ENCODE assay signal across 11 mouse cellular contexts in genomic region chr6:88731211-88731751, GRCm38 (mm10). TPM values are rescaled to one million over a fixed set of nuclear protein-coding genes. Genes with fewer than 3 reads are reported as not detected.
DNase-seq lines count a peak whose midpoint lies in the region; ATAC-seq and TF ChIP-seq lines count a peak whose summit lies in the region.
"Had no signal": no experiment of that assay in that cellular context is flagged by ENCODE, and none has a peak within 500 bp of the region (broad histone marks: within the 10 kb centered on the region; RNA-seq: fewer than 3 reads in every experiment).

No protein-coding gene starts in this region.

- DNase-seq in cerebellum, adult 9-10 months: peak; percentile 67
- peak; percentile 65 to 67 for DNase-seq in right cerebral cortex, adult 2 months (ENCODE audit: low spot score in 2 of 2)
- no peak for DNase-seq in right cerebral cortex, postnatal 14 days
- peak; percentile 39 for DNase-seq in stomach, postnatal 0 days (ENCODE audit: low spot score)
- no peak for DNase-seq in ovary, postnatal 36 days (ENCODE audit: low spot score)
- DNase-seq in gastrocnemius, postnatal 25 days: no peak
- DNase-seq: thymus, adult 18-20 months had no signal

- 70% methylated on average over 11 of the region's 11 CpGs for WGBS in lung, embryonic 15.5 days
- WGBS in stomach, postnatal 0 days: 65% methylated on average over 11 of the region's 11 CpGs

- no peak overlapping the region for H3K4me3 ChIP-seq in lung, embryonic 15.5 days
- no peak overlapping the region for H3K4me3 ChIP-seq in stomach, postnatal 0 days (ENCODE audit: low read depth, low read length)
- H3K4me3 ChIP-seq: embryonic facial prominence, embryonic 15.5 days had no signal

- peaks cover 40% of the 10 kb centered on the region for H3K4me1 ChIP-seq in lung, embryonic 15.5 days
- peaks cover 9% of the 10 kb centered on the region for H3K4me1 ChIP-seq in stomach, postnatal 0 days (replicated peaks; ENCODE audit: control insufficient read depth, insufficient read depth)

- ATAC-seq in cerebellum, adult (ENCODE audit: insufficient number of reproducible peaks, low FRiP score, low TSS enrichment): no peak
- ATAC-seq in lung, embryonic 15.5 days (ENCODE audit: borderline replicate concordance, extremely low read depth, low FRiP score, low TSS enrichment): peak; percentile 52; the same call in 1 of the 2 replicates
- ATAC-seq in stomach, postnatal 0 days (ENCODE audit: low FRiP score, low TSS enrichment): 0 out of 2 replicates have a peak, but pooled peaks have one; percentile 33

- no peaks in the 10 kb centered on the region for H3K27me3 ChIP-seq in lung, embryonic 15.5 days
- H3K27me3 ChIP-seq in stomach, postnatal 0 days (ENCODE audit: control insufficient read depth, insufficient read depth, low read length): no peaks in the 10 kb centered on the region

- H3K27ac ChIP-seq in lung, embryonic 15.5 days: no peak overlapping the region
- H3K27ac ChIP-seq in stomach, postnatal 0 days (replicated peaks): 0 out of 2 replicates have a peak overlapping the region, but pooled peaks have one; percentile 18
- H3K27ac ChIP-seq: embryonic facial prominence, embryonic 15.5 days had no signal

- no peak overlapping the region for H3K4me2 ChIP-seq in lung, embryonic 15.5 days
- H3K4me2 ChIP-seq in stomach, postnatal 0 days (replicated peaks; ENCODE audit: low read depth): no peak overlapping the region
- H3K4me2 ChIP-seq: embryonic facial prominence, embryonic 15.5 days; heart, embryonic 11.5 days had no signal

- no peak for TF ChIP-seq EP300 in stomach, postnatal 0 days (optimal IDR thresholded peaks at IDR 0.05)

- TF ChIP-seq CTCF in stomach, postnatal 0 days (IDR thresholded peaks at IDR 0.05; ENCODE audit: low read depth): no peak

- H3K9me3 ChIP-seq in lung, embryonic 15.5 days: no peaks in the 10 kb centered on the region
- H3K9me3 ChIP-seq in stomach, postnatal 0 days (ENCODE audit: control insufficient read depth, low read length): no peaks in the 10 kb centered on the region
- H3K9me3 ChIP-seq: embryonic facial prominence, embryonic 15.5 days had no signal

- peaks cover 4% of the 10 kb centered on the region; the same call in 1 of the 2 replicates for H3K36me3 ChIP-seq in lung, embryonic 15.5 days
- H3K36me3 ChIP-seq in stomach, postnatal 0 days (ENCODE audit: control insufficient read depth, insufficient read depth, low read length): no peaks in the 10 kb centered on the region
- H3K36me3 ChIP-seq: embryonic facial prominence, embryonic 15.5 days had no signal

- no peak overlapping the region for H3K9ac ChIP-seq in lung, embryonic 15.5 days
- no peak overlapping the region for H3K9ac ChIP-seq in stomach, postnatal 0 days (ENCODE audit: low read length)
- H3K9ac ChIP-seq: embryonic facial prominence, embryonic 15.5 days had no signal

RNA-seq across cellular contexts. Expression of gene Mgll, which starts 7.1 kb away (rescaled TPM):
- 75.8 and 76.7 TPM in 2 replicates for polyA plus RNA-seq in lung, embryonic 15.5 days (2015; fragmentation: Nextera tagmentation; extraction: Ambion mirVana)
- polyA plus RNA-seq in stomach, postnatal 0 days (2015; fragmentation: Nextera tagmentation; extraction: Ambion mirVana): 117 and 127 TPM in 2 replicates
- total RNA-seq in gastrocnemius, postnatal 25 days (2021): 10 to 100 TPM; 40.0 to 47.5 TPM

Comparison
In these comparisons a context has a peak if more than half of its experiments do, and no peak if none do; other contexts are left out.
1. DNase-seq: peak in cerebellum, adult 9-10 months (single experiment), right cerebral cortex, adult 2 months (2 of 2) and stomach, postnatal 0 days (single experiment); none in right cerebral cortex, postnatal 14 days (single experiment), ovary, postnatal 36 days (single experiment) and gastrocnemius, postnatal 25 days (single experiment).